Mouse (Mus musculus) embryonic facial prominence, embryonic 15.5 days (tissue): ENCODE measurements at regions not wholly inside any gene's neighbourhood (a gene's known extent, or its start where the extent isn't known, plus 50 kb on each side); places are given as distances from the start of the nearest gene placed in this dataset.
A peak's percentile ranks its signal among the peaks of the same experiment; 100 is the strongest.

ENCODE experiments used
- ATAC-seq: fragments of 200-750 bp; cut with Nextera tagmentation; 2 replicates; pipeline ENCODE4 v1.8.0; 2017; ENCODE audit warnings: low read depth, moderate TSS enrichment; ENCODE audit not compliant: insufficient number of reproducible peaks, low FRiP score, low TSS enrichment
- H3K27ac ChIP-seq: fragments of 300-500 bp; sonication (generic); replicated peaks from 2 replicates; pipeline ENCODE4 v1.5.1; 2015; ENCODE audit warnings: mild to moderate bottlenecking, inconsistent platforms
- H3K27me3 ChIP-seq: fragments of 300-500 bp; sonication (generic); 2 replicates; pipeline ENCODE4 v1.6.1; 2015; ENCODE audit warnings: inconsistent platforms
- H3K36me3 ChIP-seq: fragments of 300-500 bp; sonication (generic); 2 replicates; pipeline ENCODE4 v1.6.1; 2015; ENCODE audit warnings: mild to moderate bottlenecking, inconsistent platforms
- H3K4me1 ChIP-seq: fragments of 300-500 bp; sonication (generic); 2 replicates; pipeline ENCODE4 v1.6.1; 2015; ENCODE audit warnings: inconsistent platforms
- H3K4me2 ChIP-seq: fragments of 300-500 bp; sonication (generic); replicated peaks from 2 replicates; pipeline ENCODE4 v1.6.1; 2015; ENCODE audit warnings: mild to moderate bottlenecking, inconsistent platforms
- H3K4me3 ChIP-seq: fragments of 300-500 bp; sonication (generic); replicated peaks from 2 replicates; pipeline ENCODE4 v1.5.1; 2015; ENCODE audit warnings: mild to moderate bottlenecking, inconsistent platforms
- H3K9ac ChIP-seq: fragments of 300-500 bp; sonication (generic); 2 replicates; pipeline ENCODE4 v1.6.1; 2015; ENCODE audit warnings: inconsistent platforms
- H3K9me3 ChIP-seq: fragments of 300-500 bp; sonication (generic); replicated peaks from 2 replicates; pipeline ENCODE4 v1.6.1; 2016; ENCODE audit warnings: inconsistent platforms
- WGBS: fragments of 180-500 bp; shearing (Covaris S2); methylation state at CpG from one replicate; pipeline ENCODE4 v1.1.7; 2015; 5-methylcytosine and 5-hydroxymethylcytosine counted together

DNA sequence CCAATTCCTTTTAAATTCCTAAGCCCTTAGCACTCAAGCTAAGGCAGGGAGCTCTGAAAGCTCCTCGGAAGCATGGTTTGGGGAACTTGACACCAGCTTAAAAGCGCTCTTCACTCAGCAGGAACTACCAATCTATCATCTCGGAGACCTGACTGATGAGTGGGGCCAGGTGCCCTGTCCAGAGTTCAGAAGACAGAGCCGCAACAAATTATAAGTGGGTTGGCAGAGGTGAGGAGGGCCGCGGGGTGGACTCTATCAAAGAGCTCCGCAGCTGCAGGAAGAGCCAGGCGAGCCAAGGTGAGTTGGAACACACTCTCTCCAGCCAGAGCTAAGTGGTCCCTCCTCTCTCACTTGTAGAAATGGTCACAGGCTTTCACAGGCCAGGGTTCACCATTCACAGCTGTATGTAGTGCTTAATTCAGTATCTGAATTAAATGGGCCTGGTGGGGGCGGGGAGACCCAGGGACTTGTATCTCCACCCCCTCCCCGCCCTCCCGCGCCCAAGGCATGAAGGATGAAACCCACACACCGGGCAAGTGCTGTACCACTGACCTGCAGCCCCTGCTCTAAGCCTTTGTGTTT, 180.8 kb downstream of the Stim2 start:
- ATAC-seq = no peak
- WGBS = 51% methylated on average over 13 of the region's 13 CpGs
- H3K9ac ChIP-seq = no peak overlapping the region
- H3K4me3 ChIP-seq = no peak overlapping the region
- H3K36me3 ChIP-seq = no peaks in the 10 kb centered on the region
- 0 out of 2 replicates have a peak, but pooled peaks cover 6% of the 10 kb centered on the region for H3K4me1 ChIP-seq
- H3K4me2 ChIP-seq = no peak overlapping the region
- H3K9me3 ChIP-seq = 0 out of 2 replicates have a peak, but pooled peaks cover 2% of the 10 kb centered on the region
- H3K27ac ChIP-seq = no peak overlapping the region
- H3K27me3 ChIP-seq = no peaks in the 10 kb centered on the region

DNA sequence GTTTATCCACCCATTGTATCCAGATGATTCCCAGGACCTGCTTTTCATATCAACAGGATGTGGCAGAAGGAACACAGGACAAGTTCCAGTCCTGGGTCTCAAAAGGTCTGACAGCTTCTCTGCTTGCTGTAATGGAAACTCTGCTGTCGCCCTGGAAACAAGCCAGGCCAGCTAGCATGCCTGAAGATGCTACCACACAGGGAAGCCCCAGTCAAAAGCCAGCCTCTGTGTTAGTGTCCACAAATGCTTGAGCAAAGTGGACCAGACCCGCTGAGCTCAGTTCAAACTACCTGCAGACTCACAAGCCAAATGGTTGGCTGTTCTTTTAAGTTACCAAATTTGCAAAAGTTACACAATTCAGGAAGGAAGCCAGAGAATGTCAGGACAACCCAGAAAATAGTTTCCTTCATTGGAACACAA, 181.9 kb downstream of the Stim2 start:
- no peak overlapping the region for H3K9ac ChIP-seq
- no peak overlapping the region for H3K4me2 ChIP-seq
- H3K9me3 ChIP-seq = no peaks in the 10 kb centered on the region
- H3K36me3 ChIP-seq = no peaks in the 10 kb centered on the region
- no peak overlapping the region for H3K4me3 ChIP-seq
- no peak for ATAC-seq
- no peaks in the 10 kb centered on the region for H3K27me3 ChIP-seq
- 0 out of 2 replicates have a peak, but pooled peaks cover 6% of the 10 kb centered on the region for H3K4me1 ChIP-seq
- 0 out of 2 replicates have a peak overlapping the region, but pooled peaks have one; percentile 34 for H3K27ac ChIP-seq
- WGBS = 47% methylated on average over 2 of the region's 2 CpGs

DNA sequence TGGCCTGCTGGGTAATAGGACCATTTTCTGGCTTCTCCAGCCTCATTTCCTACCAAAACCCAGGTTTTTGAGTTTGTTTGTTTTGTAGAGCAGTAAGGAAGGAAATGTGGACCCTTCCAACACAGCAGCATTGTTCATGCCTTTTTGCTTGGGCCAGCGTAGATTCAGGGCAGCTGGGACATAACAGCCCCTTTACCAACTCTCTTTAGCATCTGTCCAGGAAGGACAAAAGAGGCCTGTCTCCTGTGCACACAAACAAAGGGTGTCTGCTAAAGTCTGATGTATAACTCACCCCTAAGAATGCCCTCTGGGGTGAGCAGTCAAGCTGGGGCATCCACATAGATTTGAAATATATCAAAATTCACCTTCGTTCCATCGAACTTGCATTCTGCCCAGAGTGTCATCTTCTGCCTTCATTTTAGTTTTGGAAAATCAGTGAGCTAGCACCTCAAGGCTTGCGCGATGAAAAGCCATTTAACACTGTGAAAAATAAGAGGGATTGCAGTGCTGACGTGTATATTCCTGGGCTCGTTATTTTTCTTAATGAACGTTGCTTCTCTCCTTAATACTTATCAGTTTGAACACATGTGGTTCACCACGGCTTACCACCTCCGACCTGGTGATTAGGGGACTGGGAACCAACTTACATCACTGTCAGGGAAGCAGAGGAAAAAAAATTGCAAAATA, 182.5 kb downstream of the Stim2 start:
- 0 out of 2 replicates have a peak overlapping the region, but pooled peaks have one; percentile 34 for H3K27ac ChIP-seq
- H3K4me3 ChIP-seq = no peak overlapping the region
- WGBS = 54% methylated on average over 10 of the region's 10 CpGs
- H3K27me3 ChIP-seq = no peaks in the 10 kb centered on the region
- no peaks in the 10 kb centered on the region for H3K36me3 ChIP-seq
- no peaks in the 10 kb centered on the region for H3K9me3 ChIP-seq
- H3K9ac ChIP-seq = no peak overlapping the region
- 0 out of 2 replicates have a peak, but pooled peaks cover 6% of the 10 kb centered on the region for H3K4me1 ChIP-seq
- H3K4me2 ChIP-seq = no peak overlapping the region
- ATAC-seq = no peak

DNA sequence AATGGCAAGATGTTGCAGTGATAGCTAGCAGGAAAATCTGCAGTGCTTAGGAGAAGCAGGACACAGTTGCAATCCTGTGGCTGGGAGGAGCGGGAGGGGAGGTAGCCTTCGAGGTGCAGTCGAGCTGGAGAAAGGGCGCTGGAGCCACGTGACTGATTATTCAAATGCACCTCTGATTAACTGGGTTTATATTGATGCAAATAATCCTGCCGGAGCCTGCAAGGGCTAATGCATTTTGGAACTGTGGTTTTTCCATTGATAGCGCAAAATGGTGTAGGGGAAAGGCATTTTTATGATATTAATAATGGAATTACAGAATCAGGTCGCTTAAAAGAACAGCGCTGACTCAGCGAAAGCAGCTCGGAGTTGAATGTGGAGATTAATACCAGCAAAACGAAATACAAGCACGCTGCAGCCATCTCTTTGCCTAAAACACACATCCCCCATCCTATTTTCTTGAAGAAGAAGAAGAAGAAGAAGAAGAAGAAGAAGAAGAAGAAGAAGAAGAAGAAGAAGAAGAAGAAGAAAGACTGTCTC, 183.1 kb downstream of the Stim2 start:
- H3K4me2 ChIP-seq = no peak overlapping the region
- ATAC-seq = no peak
- no peaks in the 10 kb centered on the region for H3K27me3 ChIP-seq
- H3K9ac ChIP-seq = no peak overlapping the region
- 24% methylated on average over 13 of the region's 13 CpGs for WGBS
- H3K27ac ChIP-seq = no peak overlapping the region
- H3K36me3 ChIP-seq = no peaks in the 10 kb centered on the region
- H3K9me3 ChIP-seq = no peaks in the 10 kb centered on the region
- H3K4me1 ChIP-seq = 0 out of 2 replicates have a peak, but pooled peaks cover 6% of the 10 kb centered on the region
- H3K4me3 ChIP-seq = no peak overlapping the region

DNA sequence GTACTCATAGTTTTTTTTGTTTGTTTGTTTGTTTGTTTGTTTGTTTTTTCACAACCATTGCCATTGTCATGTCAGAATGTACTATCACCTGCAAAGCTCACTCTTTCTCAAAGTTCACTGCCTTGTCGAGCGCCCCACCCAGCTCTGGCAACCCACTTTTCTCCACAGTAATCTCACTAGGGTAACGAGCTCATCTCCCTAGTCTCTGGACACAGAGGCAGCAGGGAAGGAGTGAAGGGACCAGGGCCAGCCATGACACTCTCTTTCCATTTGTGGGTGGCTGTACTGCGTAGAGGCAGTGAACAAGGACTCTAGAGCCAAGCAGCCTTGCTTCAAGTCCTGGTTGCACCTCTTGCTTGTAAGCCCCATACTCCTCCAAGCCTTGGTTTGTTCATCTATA, 184.5 kb downstream of the Stim2 start:
- no peak overlapping the region for H3K9ac ChIP-seq
- no peak overlapping the region for H3K4me2 ChIP-seq
- no peaks in the 10 kb centered on the region for H3K36me3 ChIP-seq
- ATAC-seq = no peak
- no peak overlapping the region for H3K4me3 ChIP-seq
- no peaks in the 10 kb centered on the region for H3K27me3 ChIP-seq
- H3K27ac ChIP-seq = no peak overlapping the region
- H3K9me3 ChIP-seq = no peaks in the 10 kb centered on the region
- 84% methylated on average over 4 of the region's 4 CpGs for WGBS
- H3K4me1 ChIP-seq = 0 out of 2 replicates have a peak, but pooled peaks cover 6% of the 10 kb centered on the region

DNA sequence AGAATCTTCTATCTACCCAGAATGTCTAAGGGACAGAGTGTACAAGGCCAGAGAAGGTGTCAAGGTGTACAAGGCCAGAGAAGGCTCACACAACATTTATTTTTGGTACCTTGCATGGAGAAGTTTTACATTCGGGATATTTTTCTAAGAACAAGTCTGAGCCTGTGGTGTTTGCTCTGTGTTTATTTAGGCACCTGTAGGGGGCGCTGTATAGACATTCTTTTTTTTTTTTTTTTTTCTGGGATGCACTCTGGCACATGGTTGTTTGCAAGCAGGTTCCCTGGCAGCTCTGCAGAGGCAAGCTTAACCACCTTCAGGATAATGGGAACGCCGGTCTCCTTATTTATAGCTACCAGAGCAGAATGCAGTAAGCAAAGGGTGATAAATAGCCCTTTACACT, 187.4 kb downstream of the Stim2 start:
- H3K9ac ChIP-seq = no peak overlapping the region
- no peaks in the 10 kb centered on the region for H3K27me3 ChIP-seq
- H3K27ac ChIP-seq = no peak overlapping the region
- H3K9me3 ChIP-seq = no peaks in the 10 kb centered on the region
- H3K36me3 ChIP-seq = no peaks in the 10 kb centered on the region
- no peak for ATAC-seq
- 0 out of 2 replicates have a peak, but pooled peaks cover 1% of the 10 kb centered on the region for H3K4me1 ChIP-seq
- H3K4me3 ChIP-seq = no peak overlapping the region
- 66% methylated on average over 4 of the region's 4 CpGs for WGBS
- no peak overlapping the region for H3K4me2 ChIP-seq

DNA sequence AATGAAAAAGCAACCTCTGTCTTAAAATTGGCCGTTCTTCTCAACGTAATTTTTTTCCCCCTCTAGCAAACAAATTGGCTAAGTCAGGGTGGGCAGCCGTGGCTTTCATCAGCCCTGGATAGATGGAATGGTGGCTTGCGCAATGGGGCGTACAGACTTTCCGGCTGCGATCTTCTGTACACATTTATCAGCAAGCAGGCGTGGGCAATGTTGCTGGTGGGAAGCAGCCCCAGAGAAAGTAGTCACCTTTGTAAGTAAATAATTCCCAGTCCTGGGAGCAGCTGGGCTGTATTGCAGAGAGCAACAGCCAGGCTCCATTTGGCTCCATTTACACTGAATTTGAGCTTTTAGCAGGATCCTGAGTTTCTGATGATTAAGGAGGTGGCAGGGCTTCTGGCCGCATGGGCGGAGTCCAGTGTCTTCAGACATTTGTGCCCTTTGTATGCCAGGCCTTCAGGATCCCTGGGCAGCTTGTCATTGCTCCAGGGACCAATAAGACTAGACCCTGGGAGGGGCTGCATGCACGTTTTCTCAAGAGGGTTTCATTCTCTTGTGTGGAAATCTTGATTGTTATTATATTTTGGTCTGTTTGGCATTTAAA, 187.9 kb downstream of the Stim2 start:
- H3K9me3 ChIP-seq = no peaks in the 10 kb centered on the region
- H3K27me3 ChIP-seq = no peaks in the 10 kb centered on the region
- no peak overlapping the region for H3K4me3 ChIP-seq
- no peaks in the 10 kb centered on the region for H3K4me1 ChIP-seq
- no peaks in the 10 kb centered on the region for H3K36me3 ChIP-seq
- 74% methylated on average over 11 of the region's 11 CpGs for WGBS
- no peak overlapping the region for H3K9ac ChIP-seq
- no peak for ATAC-seq
- no peak overlapping the region for H3K4me2 ChIP-seq
- H3K27ac ChIP-seq = no peak overlapping the region

DNA sequence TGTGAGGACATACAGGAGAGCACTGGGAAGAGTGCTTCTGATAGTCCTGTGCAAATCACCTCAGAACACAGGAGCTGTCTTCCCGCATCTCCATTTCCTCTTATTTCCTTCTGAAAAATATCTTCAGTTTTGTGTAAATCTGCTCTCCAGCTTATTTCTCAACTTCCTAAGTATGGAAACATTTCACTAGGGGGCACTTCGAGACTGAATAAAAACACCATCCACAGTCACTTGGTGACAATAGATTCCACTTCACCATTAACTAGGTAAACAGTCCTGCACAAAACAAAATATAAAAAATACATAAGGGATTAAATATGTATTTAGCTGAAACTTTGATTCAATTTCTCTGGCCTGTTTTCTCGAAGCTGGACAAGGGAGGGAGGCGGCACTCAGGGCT, 193.4 kb downstream of the Stim2 start:
- no peak overlapping the region for H3K27ac ChIP-seq
- no peak overlapping the region for H3K9ac ChIP-seq
- no peaks in the 10 kb centered on the region for H3K9me3 ChIP-seq
- no peak overlapping the region for H3K4me3 ChIP-seq
- no peak for ATAC-seq
- H3K4me2 ChIP-seq = no peak overlapping the region
- H3K27me3 ChIP-seq = no peaks in the 10 kb centered on the region
- H3K4me1 ChIP-seq = no peaks in the 10 kb centered on the region
- H3K36me3 ChIP-seq = no peaks in the 10 kb centered on the region
- WGBS = 71% methylated on average over 4 of the region's 4 CpGs

DNA sequence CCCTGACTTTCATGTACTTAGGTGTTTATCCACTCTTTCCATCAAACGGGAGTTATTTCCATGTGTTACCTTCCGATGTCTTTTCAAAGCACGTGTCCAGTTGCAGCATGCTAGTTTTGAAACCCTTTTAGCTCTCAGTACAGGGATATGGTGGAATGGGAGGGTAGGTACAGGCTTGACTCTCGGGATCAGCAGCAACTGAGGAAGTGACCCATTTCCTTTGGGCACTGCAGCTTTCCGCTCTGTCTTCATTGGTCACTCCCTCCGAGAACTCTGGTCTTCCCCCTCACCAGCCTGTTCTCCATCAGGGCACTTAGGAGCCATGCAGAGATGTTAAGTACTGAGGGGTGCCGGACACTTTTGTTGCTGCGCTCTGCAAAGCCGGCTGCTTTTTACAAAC, 196.5 kb downstream of the Stim2 start:
- Histone ChIP-seq H3K4me2 (no peak overlapping the region), H3K4me1 (no peaks in the 10 kb centered on the region), H3K27me3 (no peaks in the 10 kb centered on the region), H3K27ac (no peak overlapping the region), H3K9me3 (no peaks in the 10 kb centered on the region), H3K9ac (no peak overlapping the region), H3K4me3 (no peak overlapping the region), H3K36me3 (no peaks in the 10 kb centered on the region)
- no peak for ATAC-seq
- WGBS = 81% methylated on average over 9 of the region's 9 CpGs

DNA sequence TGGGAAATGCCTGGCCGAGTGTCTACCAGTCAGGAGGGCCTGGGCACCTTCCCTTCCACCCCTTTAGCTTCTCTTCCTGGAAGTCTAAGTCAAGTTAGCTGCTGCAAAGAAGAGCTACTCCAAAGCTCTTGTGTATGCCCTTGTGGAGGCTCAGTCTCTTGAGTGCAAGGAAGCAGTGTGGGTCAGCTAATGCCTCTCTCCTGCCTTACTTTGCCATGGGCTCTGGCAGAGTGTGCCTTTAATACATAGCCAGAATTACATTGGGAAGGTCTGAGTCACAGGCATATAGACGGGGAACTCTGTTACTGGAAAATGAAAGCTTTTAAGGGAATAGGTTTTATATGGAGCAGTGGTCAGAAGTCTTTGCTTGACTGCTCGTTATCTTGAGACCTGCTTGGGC, 201.7 kb downstream of the Stim2 start:
- H3K4me1 ChIP-seq = no peaks in the 10 kb centered on the region
- H3K9ac ChIP-seq = no peak overlapping the region
- no peaks in the 10 kb centered on the region for H3K9me3 ChIP-seq
- no peak overlapping the region for H3K27ac ChIP-seq
- no peak overlapping the region for H3K4me2 ChIP-seq
- no peak for ATAC-seq
- no peaks in the 10 kb centered on the region for H3K36me3 ChIP-seq
- no peak overlapping the region for H3K4me3 ChIP-seq
- no peaks in the 10 kb centered on the region for H3K27me3 ChIP-seq
- WGBS = 52% methylated on average over 3 of the region's 3 CpGs

DNA sequence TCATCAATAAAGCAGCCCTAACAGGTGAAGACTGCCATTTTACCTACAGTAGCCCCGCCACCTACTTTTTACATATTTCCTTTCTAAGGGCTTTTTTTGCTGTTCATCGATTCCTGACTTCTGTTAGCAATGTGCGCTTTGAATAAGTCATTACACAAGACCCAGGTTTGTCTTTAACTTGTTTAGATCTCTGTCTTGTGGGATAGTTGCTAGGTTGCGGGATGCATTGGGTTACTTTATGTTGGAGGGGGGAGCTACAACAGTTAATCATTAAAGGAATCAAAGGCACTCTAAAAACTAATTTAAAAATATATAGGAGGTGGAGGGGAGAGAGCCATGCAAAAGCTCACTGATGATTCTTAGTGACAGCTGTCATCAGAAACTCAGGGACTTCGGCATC, 202.3 kb downstream of the Stim2 start:
- no peaks in the 10 kb centered on the region for H3K27me3 ChIP-seq

More for the DNA sequence above, 202.3 kb downstream of the Stim2 start:
- Histone ChIP-seq H3K27ac (no peak overlapping the region), H3K9me3 (no peaks in the 10 kb centered on the region), H3K4me2 (no peak overlapping the region), H3K36me3 (no peaks in the 10 kb centered on the region), H3K9ac (no peak overlapping the region), H3K4me1 (no peaks in the 10 kb centered on the region), H3K4me3 (no peak overlapping the region)
- WGBS = 72% methylated on average over 5 of the region's 5 CpGs
- ATAC-seq = no peak
